Mouse (Mus musculus) R1 (cell line): ENCODE results near the gene Madd.
"Not testable (repeated sequence)": the region's sequence is repeated elsewhere in the genome, so short reads cannot be mapped to it uniquely, and the experiment has no call there.

ENCODE experiments used
- DNase-seq: peaks from one replicate; pipeline ENCODE4 v3.0.0-alpha.2; 2018; ENCODE audit warnings: low read depth, low spot score

Madd gene

DNA sequence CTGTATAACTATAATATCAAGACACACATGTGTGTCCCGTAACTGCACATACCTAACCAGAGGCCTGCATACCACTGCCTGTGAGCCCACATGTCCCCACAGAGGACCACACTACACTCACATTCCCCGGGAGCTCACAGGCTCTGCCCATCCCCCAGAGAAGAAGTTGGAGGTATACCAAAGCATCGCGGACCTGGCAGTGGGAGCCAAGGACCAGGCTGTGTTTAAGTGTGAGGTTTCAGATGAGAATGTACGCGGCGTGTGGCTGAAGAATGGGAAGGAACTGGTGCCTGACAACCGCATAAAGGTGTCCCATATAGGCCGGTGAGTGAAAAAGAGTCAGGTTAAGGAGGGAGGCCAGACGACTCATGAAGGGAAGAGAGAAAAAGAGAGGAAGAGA is 58.5 kb downstream of the Madd start:
- DNase-seq = no peak

DNA sequence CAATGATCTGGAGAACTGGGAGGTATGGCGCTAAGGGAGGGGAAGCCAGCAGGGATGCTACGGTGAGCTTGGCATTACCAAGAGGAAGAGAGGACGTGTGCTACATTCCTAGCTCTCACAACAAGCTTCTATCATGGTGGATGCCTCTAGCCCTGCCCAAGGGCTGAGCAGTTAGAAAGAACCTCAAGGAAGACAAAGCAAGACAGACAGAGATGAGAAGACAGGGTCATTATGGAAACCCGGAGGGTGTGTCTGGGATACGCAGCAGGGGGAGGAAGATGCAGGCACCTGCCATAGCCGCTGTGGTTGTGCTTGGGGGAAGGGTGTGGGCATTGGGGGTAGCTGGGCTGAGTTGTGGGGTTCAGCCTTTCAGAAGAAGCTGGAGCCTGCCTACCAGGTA is 60.1 kb downstream of the Madd start:
- peak; percentile 65 for DNase-seq

DNA sequence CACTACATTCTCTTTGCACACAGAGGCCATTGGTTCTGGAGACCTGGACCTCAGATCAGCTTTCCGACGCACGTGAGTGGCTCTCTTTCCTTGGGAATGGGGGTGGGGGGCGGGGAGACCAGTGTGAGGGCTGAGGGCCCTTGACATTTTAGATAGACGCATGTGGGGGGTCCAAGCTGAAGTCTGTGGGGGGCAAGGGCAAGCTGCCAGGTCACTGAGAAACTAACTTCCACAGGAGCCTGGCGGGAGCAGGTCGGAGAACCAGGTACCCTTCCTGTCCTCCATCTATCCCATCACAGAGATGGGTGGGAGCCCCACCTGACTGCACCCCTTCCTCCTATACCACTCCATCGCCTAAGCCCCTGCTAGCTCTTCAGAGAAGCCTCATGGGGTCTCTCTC is 62.1 kb downstream of the Madd start:
- DNase-seq = no peak

DNA sequence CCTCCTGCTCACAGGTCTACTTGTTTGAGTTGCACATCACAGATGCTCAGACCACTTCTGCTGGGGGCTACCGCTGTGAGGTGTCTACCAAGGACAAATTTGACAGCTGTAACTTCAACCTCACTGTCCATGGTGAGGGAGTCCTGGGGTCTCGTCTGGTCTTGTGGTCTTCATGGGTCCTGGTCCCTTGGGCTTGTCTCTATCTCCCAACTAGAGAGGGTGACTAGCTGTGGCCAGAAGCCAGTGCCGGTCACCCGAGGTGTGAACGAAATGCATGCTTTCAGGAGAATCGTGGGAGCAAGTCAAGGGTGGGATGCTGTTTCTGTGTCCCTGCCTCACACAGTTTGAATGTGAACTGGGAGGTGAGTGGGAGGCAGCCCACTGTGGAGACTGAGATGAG is 62.6 kb downstream of the Madd start:
- DNase-seq = no peak

DNA sequence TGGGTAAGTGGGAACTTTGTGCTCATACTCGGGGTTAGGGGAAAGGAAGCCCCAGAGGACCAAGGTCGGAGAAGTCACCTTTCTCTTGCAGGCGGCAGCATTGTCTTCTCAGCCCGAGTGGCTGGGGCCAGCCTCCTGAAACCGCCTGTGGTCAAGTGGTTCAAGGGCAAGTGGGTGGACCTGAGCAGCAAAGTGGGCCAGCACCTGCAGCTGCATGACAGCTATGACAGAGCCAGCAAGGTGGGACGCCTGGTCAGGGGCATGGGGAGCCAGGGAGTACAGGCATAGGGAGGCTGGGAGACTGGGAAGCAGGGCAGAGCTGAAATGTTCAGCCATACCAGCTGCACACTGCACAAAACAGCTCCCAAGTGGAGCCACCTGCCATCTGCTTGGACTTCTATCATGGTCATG is 63.4 kb downstream of the Madd start:
- no peak for DNase-seq

DNA sequence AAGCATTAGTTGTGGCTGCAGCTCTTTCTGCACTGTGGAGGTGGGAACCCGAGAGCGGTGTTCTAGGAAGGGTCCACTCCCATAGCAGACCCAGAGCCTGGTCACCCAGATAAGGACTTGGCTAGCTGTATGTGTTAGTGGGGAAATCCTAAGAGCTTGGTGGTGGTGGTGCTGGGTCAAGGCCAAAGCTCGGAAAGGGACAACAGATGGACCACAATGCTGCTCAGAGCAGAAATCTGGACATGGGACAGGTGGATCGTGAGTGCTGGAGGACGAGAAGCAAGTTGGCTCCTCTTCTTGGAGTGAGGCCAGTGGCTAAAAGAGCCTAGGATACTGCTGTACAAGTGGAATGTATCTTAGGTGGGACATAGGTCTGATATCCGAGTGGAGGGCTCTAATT is 64.1 kb downstream of the Madd start:
- no peak for DNase-seq

DNA sequence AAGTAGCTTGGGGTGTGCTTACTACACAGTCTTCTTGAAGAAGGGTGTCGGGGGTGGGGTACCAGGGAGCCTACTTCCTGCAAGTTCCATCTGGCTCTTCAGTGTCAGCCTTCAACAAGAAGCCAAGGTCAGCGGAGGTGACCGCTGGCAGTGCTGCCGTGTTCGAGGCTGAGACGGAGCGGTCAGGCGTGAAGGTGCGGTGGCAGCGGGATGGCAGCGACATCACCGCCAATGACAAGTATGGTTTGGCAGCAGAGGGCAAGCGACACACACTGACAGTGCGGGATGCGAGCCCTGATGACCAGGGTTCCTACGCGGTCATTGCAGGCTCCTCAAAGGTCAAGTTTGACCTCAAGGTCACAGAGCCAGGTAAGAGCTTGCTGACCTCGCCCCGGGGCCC is 64.6 kb downstream of the Madd start:
- no peak for DNase-seq

DNA sequence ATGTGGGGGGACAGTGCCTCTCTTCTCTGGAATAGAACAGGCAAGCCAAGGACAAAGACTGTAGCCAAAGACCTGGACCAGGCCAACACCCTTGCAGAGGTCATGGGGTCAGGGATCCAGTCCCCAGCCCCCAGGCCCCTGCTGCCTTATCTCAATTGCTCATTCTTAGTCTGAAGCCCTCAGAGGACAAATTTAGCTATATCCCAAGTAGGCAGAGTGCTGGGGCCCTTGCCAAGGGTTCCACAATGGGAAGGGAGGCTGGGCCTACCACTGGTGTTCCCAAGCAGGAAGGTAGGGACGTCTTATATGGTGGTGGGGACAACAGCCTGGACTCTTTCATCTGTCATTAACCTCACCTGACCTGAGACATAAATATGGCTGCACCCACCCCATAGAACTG is 65.0 kb downstream of the Madd start:
- DNase-seq = no peak

DNA sequence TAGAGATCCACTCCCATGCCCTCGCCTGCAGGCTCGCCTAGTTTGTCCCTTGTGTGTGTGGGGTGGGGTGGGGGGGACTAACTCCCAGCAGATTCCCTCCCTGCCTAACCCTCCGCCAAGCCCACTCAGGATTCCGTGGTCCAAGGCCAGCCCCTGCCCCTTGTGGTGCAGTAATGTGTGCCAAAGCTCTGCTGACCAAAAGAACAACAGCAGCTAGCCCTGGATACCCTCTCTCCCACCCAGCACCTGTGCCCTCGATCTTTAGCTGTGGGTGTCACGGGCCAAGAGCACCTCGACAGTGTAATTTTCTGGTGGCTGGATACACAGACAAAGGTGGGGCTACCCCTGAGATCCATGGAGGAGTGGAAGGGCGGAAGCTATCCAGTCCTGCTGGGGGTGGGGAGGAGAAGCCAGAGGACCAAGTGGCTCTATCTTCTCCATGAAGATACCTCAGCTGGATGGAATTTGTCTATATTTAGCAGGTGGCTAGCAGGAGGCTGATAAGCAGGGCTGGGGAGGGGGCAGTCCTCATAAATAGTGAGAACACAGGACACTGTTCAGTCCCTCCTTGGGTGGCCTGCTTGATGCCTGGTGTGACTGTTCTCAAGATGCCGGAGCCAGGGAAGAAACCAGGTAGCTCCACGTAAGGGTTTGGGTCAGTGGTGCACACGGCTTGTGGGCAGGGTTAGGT is 65.9 kb downstream of the Madd start, which contains the start of gene Mybpc3:
TSS of gene Mybpc3 (plus strand) at position 560 of the 691 bp plus-strand sequence.
- DNase-seq = no peak

DNA sequence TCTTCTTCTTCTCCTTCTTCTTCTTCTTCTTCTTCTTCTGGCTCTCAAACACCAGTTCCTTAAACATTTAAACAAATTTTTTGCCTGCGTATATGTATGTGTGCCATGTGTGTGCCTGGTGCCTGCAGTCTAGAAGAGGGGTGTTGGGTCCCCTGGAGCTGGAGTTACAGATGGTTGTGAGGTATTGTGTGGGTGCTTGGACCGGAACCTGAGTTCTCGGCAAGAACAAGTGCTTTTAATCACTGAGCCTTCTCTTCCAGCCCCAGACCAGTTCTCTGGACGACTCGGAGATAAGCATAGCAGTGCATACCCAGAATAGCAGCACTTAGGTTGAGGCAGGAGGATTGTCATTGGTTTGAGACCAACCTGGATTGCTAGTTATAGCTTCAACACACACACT is 66.8 kb downstream of the Madd start:
- DNase-seq = no peak

DNA sequence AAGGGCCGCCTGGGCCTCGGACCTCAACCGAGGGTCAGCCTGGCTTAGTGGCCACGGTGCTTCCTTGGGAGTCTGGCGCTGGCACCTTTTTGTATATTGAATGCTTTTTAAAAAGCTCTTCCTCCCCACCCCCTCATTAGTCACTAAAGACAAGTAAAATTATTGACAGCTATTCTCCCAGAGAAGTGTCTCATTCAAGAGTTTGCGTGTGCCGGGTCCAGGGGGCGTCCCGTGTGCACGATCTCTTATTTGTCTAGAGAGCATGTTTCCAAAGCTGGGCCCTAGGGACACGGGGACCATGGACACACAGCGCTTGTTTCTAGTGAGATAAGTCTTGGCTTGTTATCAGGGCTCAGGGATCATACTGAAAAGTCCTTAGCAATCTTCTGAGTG is 68.1 kb downstream of the Madd start:
- DNase-seq = no peak

DNA sequence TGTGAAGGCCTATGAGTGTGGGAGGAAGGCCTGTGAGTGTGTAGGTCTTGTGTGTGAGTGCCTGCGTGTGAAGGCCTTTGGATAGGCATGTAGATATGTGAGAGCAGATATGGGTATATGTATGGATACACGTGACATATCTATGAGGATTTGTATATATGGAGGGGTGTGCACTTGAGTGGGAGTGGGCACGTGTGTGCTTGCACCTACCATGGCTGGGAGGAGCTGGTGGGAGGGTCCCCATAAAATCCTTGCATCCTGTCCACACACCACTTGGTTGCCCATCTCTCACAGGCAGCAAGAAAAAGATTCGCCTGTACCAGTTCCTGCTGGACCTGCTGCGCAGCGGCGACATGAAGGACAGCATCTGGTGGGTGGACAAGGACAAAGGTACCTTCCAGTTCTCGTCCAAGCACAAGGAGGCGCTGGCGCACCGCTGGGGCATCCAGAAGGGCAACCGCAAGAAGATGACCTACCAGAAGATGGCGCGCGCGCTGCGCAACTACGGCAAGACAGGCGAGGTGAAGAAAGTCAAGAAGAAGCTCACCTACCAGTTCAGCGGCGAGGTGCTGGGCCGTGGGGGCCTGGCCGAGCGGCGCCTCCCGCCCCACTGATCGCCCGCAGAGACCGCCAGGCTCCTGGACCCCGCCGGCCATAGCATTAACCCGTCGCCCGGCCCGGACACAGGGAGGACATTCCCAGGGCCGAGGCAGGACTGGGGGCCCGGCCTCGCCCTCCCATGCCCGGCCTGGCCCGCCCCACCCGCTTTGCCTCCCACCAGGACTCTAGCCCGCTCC is 68.7 kb downstream of the Madd start:
- peak; percentile 93 for DNase-seq

DNA sequence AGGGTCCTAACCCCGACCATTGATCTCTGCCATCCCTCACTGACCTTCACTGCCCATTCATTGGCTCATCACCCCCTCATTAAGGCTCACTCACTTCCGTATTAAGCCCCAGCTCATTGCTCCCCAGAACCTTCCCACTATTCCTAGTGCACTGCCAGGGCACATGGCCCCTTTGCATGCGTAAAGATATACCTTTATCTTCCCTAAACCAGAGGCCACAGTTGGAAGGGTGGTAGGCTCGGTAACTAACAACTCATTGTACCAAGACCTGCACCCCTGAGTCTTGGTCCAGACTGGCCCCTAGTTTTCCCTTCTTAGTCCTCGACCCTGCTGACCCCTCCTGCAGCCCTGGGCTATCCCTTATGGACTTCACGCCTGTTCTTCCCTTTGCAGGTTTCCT is 69.8 kb downstream of the Madd start:
- no peak for DNase-seq

DNA sequence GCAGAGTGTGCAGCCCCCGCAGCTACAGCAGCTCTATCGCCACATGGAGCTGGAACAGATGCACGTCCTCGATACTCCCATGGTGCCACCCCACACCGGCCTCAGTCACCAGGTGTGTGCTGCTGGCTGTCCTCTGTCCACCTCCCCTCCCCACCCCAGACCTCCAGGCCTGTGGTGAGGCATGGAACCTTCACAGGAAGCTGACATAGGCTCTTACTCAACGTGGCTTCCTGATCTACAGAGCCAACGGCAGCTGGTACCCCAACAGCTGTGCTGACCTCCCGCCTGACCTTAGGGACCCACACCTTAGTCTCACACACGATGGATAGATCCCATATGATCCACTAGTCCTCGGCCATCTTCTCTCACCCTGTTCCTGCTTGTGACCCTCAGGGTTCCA is 70.3 kb downstream of the Madd start:
- no peak for DNase-seq

DNA sequence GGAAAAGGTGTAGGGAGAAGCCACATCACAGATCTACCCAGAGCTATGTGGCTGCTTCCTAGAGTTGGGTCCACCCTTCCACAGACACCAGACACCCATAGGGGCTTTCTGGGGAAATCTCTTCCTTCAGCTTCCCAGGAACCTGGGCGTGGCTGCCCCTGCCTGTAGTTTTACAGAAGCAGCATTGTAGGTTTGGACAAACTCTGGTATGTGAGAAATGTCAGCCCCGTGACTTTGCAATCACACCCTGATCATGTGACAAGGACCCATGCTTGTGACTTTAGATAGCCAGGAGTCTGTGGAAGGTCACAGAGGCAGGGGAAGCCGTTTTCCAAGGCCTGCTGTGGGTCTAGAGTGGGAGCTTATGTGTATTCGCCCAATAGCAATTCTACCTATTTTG is 71.1 kb downstream of the Madd start:
- DNase-seq = peak; percentile 93

DNA sequence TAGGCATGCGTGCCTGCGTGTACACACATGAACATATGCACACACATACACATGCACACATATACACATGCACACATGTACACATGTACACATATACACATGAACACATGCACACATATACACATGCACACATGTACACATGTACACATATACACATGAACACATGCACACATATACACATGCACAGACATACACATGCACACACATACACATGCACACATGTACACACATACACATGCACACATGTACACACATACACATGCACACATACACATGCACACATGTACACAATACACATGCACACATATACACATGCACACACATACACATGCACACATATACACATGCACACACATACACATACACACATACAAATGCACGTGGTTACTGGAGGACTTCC is 71.8 kb downstream of the Madd start:
- not testable (repeated sequence) for DNase-seq

DNA sequence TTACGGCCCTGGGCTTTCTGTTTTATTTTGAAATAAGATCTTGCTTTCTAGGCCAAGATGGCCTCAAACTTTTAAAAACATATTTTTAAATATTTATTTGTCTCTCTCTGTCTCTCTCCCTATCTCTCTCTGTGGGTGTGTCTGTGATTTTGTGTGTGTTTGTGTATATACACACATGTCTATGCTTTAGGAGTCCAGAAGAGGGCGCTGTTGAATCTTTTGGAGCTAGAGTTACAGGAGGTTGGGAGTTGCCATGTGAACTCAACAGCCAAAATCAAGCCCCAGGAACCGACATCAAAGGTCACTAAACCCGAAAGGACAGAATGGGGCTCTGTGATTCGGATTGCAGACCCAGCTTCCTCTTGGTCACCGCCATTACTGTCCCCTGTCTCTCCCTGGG is 73.2 kb downstream of the Madd start:
- DNase-seq = peak; percentile 89

DNA sequence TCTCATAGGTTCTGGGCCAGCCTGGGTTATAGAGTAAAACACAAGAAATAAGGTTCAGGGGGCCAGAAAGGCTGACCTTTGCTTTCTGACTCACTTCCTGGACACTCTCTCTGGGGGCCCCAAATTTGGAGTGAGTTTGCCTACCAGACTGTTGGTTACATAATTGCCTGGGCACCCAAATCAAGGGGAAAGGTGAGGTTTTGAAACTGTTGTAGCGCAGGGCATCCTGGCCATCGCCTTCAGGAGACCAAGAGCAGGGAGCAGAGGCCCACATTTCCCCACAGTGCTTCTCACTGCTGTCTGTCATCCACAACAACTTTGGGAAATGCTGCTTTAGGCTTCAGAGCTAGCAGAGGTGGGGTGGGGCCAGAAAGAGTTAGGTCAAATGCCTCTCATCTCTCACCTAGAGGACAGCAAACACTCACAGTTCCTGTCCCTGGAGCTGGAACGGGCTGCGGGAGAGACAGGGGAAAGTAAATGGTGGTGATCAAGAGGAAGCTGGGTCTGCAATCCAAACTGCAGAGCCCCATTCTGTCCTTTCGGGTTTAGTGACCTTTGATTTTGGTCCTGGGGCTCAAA is 73.7 kb downstream of the Madd start:
- DNase-seq = no peak

DNA sequence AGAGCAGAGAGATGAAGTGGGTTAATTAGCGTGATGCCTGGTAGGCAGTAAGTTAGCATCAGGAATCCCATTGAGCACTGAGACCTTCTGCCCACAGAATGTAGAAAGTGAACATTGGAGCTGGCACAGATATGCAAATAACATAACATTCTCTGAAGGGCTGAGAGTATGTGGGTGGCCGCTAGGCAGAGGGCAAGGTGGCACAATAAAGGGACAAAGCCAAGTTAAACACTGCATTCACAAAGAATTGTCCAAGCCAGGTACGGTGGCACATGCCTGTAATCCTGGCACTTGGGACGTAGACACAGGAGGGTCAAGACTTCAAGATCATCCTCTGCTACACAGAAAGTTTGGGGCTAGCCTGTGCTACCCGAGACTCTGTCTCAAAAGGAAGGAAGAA is 74.4 kb downstream of the Madd start:
- DNase-seq = no peak

DNA sequence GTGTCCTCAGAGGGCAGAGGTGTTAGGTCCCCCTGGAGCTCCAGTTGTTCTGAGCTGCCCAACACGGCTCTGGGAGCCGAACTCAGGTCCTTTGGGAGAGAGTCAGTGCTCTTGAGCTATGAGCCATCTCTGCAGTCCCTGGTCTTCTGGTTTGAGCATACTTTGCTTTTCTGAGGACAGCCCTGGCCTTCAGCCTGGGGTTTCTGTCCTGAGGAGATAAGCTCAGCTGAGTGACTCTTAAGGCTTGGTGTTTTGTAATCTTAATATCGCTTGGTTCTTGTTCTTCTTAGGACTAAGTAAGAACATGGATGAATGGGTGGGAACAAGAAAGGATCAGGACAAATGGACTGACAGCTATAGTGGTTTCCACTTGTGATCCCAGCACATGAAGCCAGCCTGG is 75.5 kb downstream of the Madd start:
- DNase-seq = no peak

DNA sequence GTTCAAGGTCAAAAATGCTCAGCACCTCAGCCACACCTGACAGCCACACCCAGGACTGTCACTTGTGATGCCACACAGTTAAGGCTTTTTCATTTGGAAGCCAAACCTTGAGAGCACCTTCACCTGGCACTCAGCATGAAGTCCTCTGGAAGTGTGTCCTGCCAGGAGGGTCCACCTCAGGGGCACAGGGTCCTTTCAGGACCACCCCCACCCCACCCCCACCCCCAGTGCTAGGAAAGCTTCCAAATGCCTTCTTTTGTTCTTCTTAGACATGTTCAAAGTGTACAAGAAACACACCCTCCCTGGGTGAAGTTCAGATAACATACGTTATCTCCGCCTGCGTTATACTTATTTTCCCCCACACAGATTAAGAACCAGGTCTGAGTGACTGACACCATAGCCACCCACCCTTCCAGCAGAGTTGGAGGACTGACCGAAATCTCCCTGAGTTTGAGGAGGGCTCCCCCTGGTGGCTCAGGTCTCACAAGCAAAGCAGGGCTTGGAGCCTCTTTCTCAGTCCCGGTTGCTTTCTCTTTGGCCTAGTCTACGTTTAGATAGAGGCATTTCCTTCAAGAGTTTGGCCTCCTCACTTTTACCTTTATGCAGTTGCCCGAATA is 82.4 kb downstream of the Madd start:
- DNase-seq = peak; percentile 87

DNA sequence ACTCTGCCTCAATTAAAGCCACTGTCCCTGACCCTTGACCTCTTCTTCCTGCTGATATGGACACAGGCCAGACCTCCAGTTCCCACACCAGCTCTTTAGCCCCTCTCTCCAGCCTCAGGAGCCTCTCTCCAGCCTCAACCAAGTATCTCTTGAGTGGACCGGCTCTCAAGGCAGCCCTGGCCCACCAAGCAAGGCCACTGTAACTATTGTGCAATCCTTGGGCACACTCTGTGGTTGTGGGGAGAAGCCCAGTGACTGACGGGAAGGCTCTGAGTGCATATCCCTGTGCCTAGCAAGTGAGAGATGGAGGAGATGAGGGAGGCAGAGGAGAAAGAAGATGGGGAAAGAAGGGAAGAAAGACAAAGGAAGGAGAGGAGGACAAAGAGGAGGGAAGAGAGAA is 85.5 kb downstream of the Madd start:
- no peak for DNase-seq

DNA sequence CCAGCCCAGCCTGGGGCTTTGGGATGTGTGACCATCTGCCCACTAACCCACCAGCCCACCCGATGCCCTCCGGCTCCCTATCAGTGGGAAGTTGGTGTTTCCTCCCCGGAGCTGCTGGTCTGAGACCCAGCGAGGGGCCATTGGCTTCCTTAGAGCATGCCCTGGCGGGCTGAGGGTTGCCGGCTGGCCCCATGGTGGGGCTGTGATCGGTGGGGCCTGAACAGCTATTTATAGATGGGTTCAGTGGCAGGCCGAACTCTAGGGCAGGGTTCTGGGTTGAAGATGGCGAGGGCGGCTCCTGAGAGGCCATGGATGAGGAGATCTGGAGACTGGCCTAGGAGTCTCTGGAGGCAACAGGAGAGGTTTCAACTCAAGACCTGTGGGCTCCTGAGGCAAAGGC is 86.6 kb downstream of the Madd start:
- no peak for DNase-seq
